Mouse (Mus musculus): ENCODE results near the gene Lrrc73.

- TF ChIP-seq CTCF (IDR thresholded peaks at IDR 0.05; ENCODE audit: low read depth) (no peak), EP300 (IDR thresholded peaks at IDR 0.05; ENCODE audit: low read depth) (no peak)
Measured at GRCm38 (mm10) chr17:46275034-46275433, 21.7 kb downstream of the Lrrc73 start.
